Mouse (Mus musculus): ENCODE measurements around the gene Cdhr2. TPM values are rescaled to one million over a fixed set of nuclear protein-coding genes. Genes with fewer than 3 reads are reported as not detected.

Gene Cdhr2
- polyA plus RNA-seq, 1 experiment from 2014 or later = not detected

- no peak overlapping the region for H3K4me3 ChIP-seq (ENCODE audit: low read depth, low read length)
- H3K27me3 ChIP-seq (ENCODE audit: control insufficient read depth, insufficient read depth, low read length) = no peaks in the 10 kb centered on the region
- WGBS = 80% methylated on average over 11 of the region's 11 CpGs
- no peak overlapping the region for H3K4me2 ChIP-seq (ENCODE audit: low read depth, low read length)
- H3K9ac ChIP-seq (replicated peaks; ENCODE audit: low read length) = no peak overlapping the region
- DNase-seq (ENCODE audit: low spot score) = no peak
- H3K4me1 ChIP-seq (ENCODE audit: control insufficient read depth, insufficient read depth, low read length) = no peaks in the 10 kb centered on the region
- no peaks in the 10 kb centered on the region for H3K36me3 ChIP-seq (replicated peaks; ENCODE audit: control insufficient read depth, insufficient read depth, low read depth, low read length)
- ATAC-seq (replicated peaks; ENCODE audit: insufficient number of reproducible peaks, low FRiP score, low TSS enrichment, low read depth) = no peak
- H3K9me3 ChIP-seq (replicated peaks; ENCODE audit: control insufficient read depth, low read length) = no peaks in the 10 kb centered on the region
- H3K27ac ChIP-seq (replicated peaks; ENCODE audit: low read depth, low read length) = no peak overlapping the region
Measured at GRCm38 (mm10) chr13:54726131-54726530, 24.9 kb downstream of the Cdhr2 start.

- H3K36me3 ChIP-seq (replicated peaks; ENCODE audit: control insufficient read depth, insufficient read depth, low read depth, low read length) = no peaks in the 10 kb centered on the region; the same call in 1 of the 2 replicates
- no peak overlapping the region for H3K4me2 ChIP-seq (ENCODE audit: low read depth, low read length)
- H3K9ac ChIP-seq (replicated peaks; ENCODE audit: low read length) = no peak overlapping the region
- 20% methylated on average over 3 of the region's 3 CpGs for WGBS
- ATAC-seq (replicated peaks; ENCODE audit: insufficient number of reproducible peaks, low FRiP score, low TSS enrichment, low read depth) = no peak
- peaks cover 36% of the 10 kb centered on the region for H3K27me3 ChIP-seq (ENCODE audit: control insufficient read depth, insufficient read depth, low read length)
- H3K9me3 ChIP-seq (replicated peaks; ENCODE audit: control insufficient read depth, low read length) = no peaks in the 10 kb centered on the region
- H3K4me3 ChIP-seq (ENCODE audit: low read depth, low read length) = no peak overlapping the region
- no peaks in the 10 kb centered on the region; the same call in none of the 2 replicates for H3K4me1 ChIP-seq (ENCODE audit: control insufficient read depth, insufficient read depth, low read length)
- H3K27ac ChIP-seq (replicated peaks; ENCODE audit: low read depth, low read length) = no peak overlapping the region
- no peak for DNase-seq (ENCODE audit: low spot score)
Measured at GRCm38 (mm10) chr13:54736931-54737330, 35.7 kb downstream of the Cdhr2 start.

GRCm38 (mm10) chr13:54737488-54738212 is 36.4 kb downstream of the Cdhr2 start:
- no peaks in the 10 kb centered on the region; the same call in 1 of the 2 replicates for H3K36me3 ChIP-seq (replicated peaks; ENCODE audit: control insufficient read depth, insufficient read depth, low read depth, low read length)
- peak; percentile 70 for DNase-seq (ENCODE audit: low spot score)
- H3K4me1 ChIP-seq (ENCODE audit: control insufficient read depth, insufficient read depth, low read length) = no peaks in the 10 kb centered on the region; the same call in none of the 2 replicates
- WGBS = 1% methylated on average over 54 of the region's 87 CpGs
- no peak overlapping the region for H3K27ac ChIP-seq (replicated peaks; ENCODE audit: low read depth, low read length)
- no peak; the same call in 1 of the 2 replicates for ATAC-seq (replicated peaks; ENCODE audit: insufficient number of reproducible peaks, low FRiP score, low TSS enrichment, low read depth)
- H3K9ac ChIP-seq (replicated peaks; ENCODE audit: low read length) = 0 out of 2 replicates have a peak overlapping the region, but pooled peaks have one; percentile 13
- peak overlapping the region; percentile 65 for H3K4me2 ChIP-seq (ENCODE audit: low read depth, low read length)
- peaks cover 36% of the 10 kb centered on the region for H3K27me3 ChIP-seq (ENCODE audit: control insufficient read depth, insufficient read depth, low read length)
- no peaks in the 10 kb centered on the region for H3K9me3 ChIP-seq (replicated peaks; ENCODE audit: control insufficient read depth, low read length)
- H3K4me3 ChIP-seq (ENCODE audit: low read depth, low read length) = peak overlapping the region; percentile 38

GRCm38 (mm10) chr13:54738213-54738601 is 36.9 kb downstream of the Cdhr2 start:
- Histone ChIP-seq H3K9me3 (replicated peaks; ENCODE audit: control insufficient read depth, low read length) (no peaks in the 10 kb centered on the region), H3K4me2 (ENCODE audit: low read depth, low read length) (peak overlapping the region; percentile 65), H3K4me3 (ENCODE audit: low read depth, low read length) (peak overlapping the region; percentile 38), H3K4me1 (ENCODE audit: control insufficient read depth, insufficient read depth, low read length) (no peaks in the 10 kb centered on the region; the same call in none of the 2 replicates), H3K27me3 (ENCODE audit: control insufficient read depth, insufficient read depth, low read length) (peaks cover 36% of the 10 kb centered on the region), H3K27ac (replicated peaks; ENCODE audit: low read depth, low read length) (no peak overlapping the region), H3K36me3 (replicated peaks; ENCODE audit: control insufficient read depth, insufficient read depth, low read depth, low read length) (no peaks in the 10 kb centered on the region; the same call in 1 of the 2 replicates), H3K9ac (replicated peaks; ENCODE audit: low read length) (no peak overlapping the region)
- 2% methylated on average over 31 of the region's 34 CpGs for WGBS
- peak; percentile 10 for DNase-seq (ENCODE audit: low spot score)
- no peak for ATAC-seq (replicated peaks; ENCODE audit: insufficient number of reproducible peaks, low FRiP score, low TSS enrichment, low read depth)

GRCm38 (mm10) chr13:54746110-54746509 is 44.8 kb downstream of the Cdhr2 start:
- peaks cover 25% of the 10 kb centered on the region for H3K27me3 ChIP-seq (ENCODE audit: control insufficient read depth, insufficient read depth, low read length)
- H3K4me3 ChIP-seq (ENCODE audit: low read depth, low read length) = no peak overlapping the region
- H3K27ac ChIP-seq (replicated peaks; ENCODE audit: low read depth, low read length) = no peak overlapping the region
- no peak overlapping the region for H3K4me2 ChIP-seq (ENCODE audit: low read depth, low read length)
- H3K9ac ChIP-seq (replicated peaks; ENCODE audit: low read length) = no peak overlapping the region
- H3K36me3 ChIP-seq (replicated peaks; ENCODE audit: control insufficient read depth, insufficient read depth, low read depth, low read length) = no peaks in the 10 kb centered on the region; the same call in 1 of the 2 replicates
- H3K4me1 ChIP-seq (ENCODE audit: control insufficient read depth, insufficient read depth, low read length) = no peaks in the 10 kb centered on the region
- H3K9me3 ChIP-seq (replicated peaks; ENCODE audit: control insufficient read depth, low read length) = no peaks in the 10 kb centered on the region
- no peak for ATAC-seq (replicated peaks; ENCODE audit: insufficient number of reproducible peaks, low FRiP score, low TSS enrichment, low read depth)
- DNase-seq (ENCODE audit: low spot score) = no peak
- WGBS = 37% methylated on average over 6 of the region's 6 CpGs

- H3K4me2 ChIP-seq (ENCODE audit: low read depth, low read length) = no peak overlapping the region
- 37% methylated on average over 10 of the region's 10 CpGs for WGBS
- H3K9ac ChIP-seq (replicated peaks; ENCODE audit: low read length) = no peak overlapping the region
- ATAC-seq (replicated peaks; ENCODE audit: insufficient number of reproducible peaks, low FRiP score, low TSS enrichment, low read depth) (no peak), DNase-seq (ENCODE audit: low spot score) (no peak)
- no peak overlapping the region for H3K4me3 ChIP-seq (ENCODE audit: low read depth, low read length)
- H3K4me1 ChIP-seq (ENCODE audit: control insufficient read depth, insufficient read depth, low read length) = no peaks in the 10 kb centered on the region
- no peaks in the 10 kb centered on the region for H3K9me3 ChIP-seq (replicated peaks; ENCODE audit: control insufficient read depth, low read length)
- H3K27ac ChIP-seq (replicated peaks; ENCODE audit: low read depth, low read length) = no peak overlapping the region
- no peaks in the 10 kb centered on the region for H3K36me3 ChIP-seq (replicated peaks; ENCODE audit: control insufficient read depth, insufficient read depth, low read depth, low read length)
- peaks cover 25% of the 10 kb centered on the region for H3K27me3 ChIP-seq (ENCODE audit: control insufficient read depth, insufficient read depth, low read length)
Measured at GRCm38 (mm10) chr13:54746896-54747295, 45.6 kb downstream of the Cdhr2 start.

GRCm38 (mm10) chr13:54748190-54748589 is 46.9 kb downstream of the Cdhr2 start:
- WGBS = 81% methylated on average over 8 of the region's 8 CpGs
- Histone ChIP-seq H3K4me1 (ENCODE audit: control insufficient read depth, insufficient read depth, low read length) (no peaks in the 10 kb centered on the region), H3K27ac (replicated peaks; ENCODE audit: low read depth, low read length) (no peak overlapping the region), H3K9ac (replicated peaks; ENCODE audit: low read length) (no peak overlapping the region), H3K27me3 (ENCODE audit: control insufficient read depth, insufficient read depth, low read length) (peaks cover 25% of the 10 kb centered on the region), H3K9me3 (replicated peaks; ENCODE audit: control insufficient read depth, low read length) (no peaks in the 10 kb centered on the region), H3K4me2 (ENCODE audit: low read depth, low read length) (no peak overlapping the region), H3K4me3 (ENCODE audit: low read depth, low read length) (no peak overlapping the region), H3K36me3 (replicated peaks; ENCODE audit: control insufficient read depth, insufficient read depth, low read depth, low read length) (no peaks in the 10 kb centered on the region)
- no peak for ATAC-seq (replicated peaks; ENCODE audit: insufficient number of reproducible peaks, low FRiP score, low TSS enrichment, low read depth)
- DNase-seq (ENCODE audit: low spot score) = no peak

- peaks cover 25% of the 10 kb centered on the region for H3K27me3 ChIP-seq (ENCODE audit: control insufficient read depth, insufficient read depth, low read length)
- H3K36me3 ChIP-seq (replicated peaks; ENCODE audit: control insufficient read depth, insufficient read depth, low read depth, low read length) = no peaks in the 10 kb centered on the region
- H3K4me1 ChIP-seq (ENCODE audit: control insufficient read depth, insufficient read depth, low read length) = no peaks in the 10 kb centered on the region
- ATAC-seq (replicated peaks; ENCODE audit: insufficient number of reproducible peaks, low FRiP score, low TSS enrichment, low read depth) (0 out of 2 replicates have a peak, but pooled peaks have one; percentile 17), DNase-seq (ENCODE audit: low spot score) (no peak)
- peak overlapping the region; percentile 55 for H3K4me3 ChIP-seq (ENCODE audit: low read depth, low read length)
- H3K9ac ChIP-seq (replicated peaks; ENCODE audit: low read length) = no peak overlapping the region
- WGBS = 54% methylated on average over 10 of the region's 10 CpGs
- no peaks in the 10 kb centered on the region for H3K9me3 ChIP-seq (replicated peaks; ENCODE audit: control insufficient read depth, low read length)
- peak overlapping the region; percentile 92 for H3K4me2 ChIP-seq (ENCODE audit: low read depth, low read length)
- no peak overlapping the region for H3K27ac ChIP-seq (replicated peaks; ENCODE audit: low read depth, low read length)
Measured at GRCm38 (mm10) chr13:54748721-54749060, 47.4 kb downstream of the Cdhr2 start.
